Mouse (Mus musculus) liver, postnatal 0 days (tissue): ENCODE data around the gene Atp5d. TPM values are rescaled to one million over a fixed set of nuclear protein-coding genes. Genes with fewer than 3 reads are reported as not detected.

Experiments
- ATAC-seq: fragments of 200-750 bp; cut with Nextera tagmentation; 2 replicates; pipeline ENCODE4 v1.8.0; 2017; ENCODE audit warnings: mild to moderate bottlenecking, moderate library complexity
- DNase-seq: peaks from one replicate; pipeline ENCODE4 v3.0.0-alpha.2; 2016
- H3K27ac ChIP-seq: fragments of 300-500 bp; sonication (generic); 2 replicates; pipeline ENCODE4 v1.5.1; 2014; ENCODE audit warnings: antibody characterized with exemption, moderate library complexity, mild to moderate bottlenecking, low read depth
- H3K27me3 ChIP-seq: fragments of 300-500 bp; sonication (generic); 2 replicates; pipeline ENCODE4 v1.6.1; 2014; ENCODE audit warnings: low read length, control low read depth, mixed read lengths; ENCODE audit not compliant: insufficient read depth
- H3K36me3 ChIP-seq: fragments of 300-500 bp; sonication (generic); replicated peaks from 2 replicates; pipeline ENCODE4 v1.6.1; 2014; ENCODE audit warnings: mild to moderate bottlenecking, control low read depth, low read length, moderate library complexity, mixed read lengths; ENCODE audit not compliant: insufficient read depth
- H3K4me1 ChIP-seq: fragments of 300-500 bp; sonication (generic); 2 replicates; pipeline ENCODE4 v1.6.1; 2014; ENCODE audit warnings: antibody characterized with exemption, mild to moderate bottlenecking, control low read depth; ENCODE audit not compliant: insufficient read depth
- H3K4me2 ChIP-seq: fragments of 300-500 bp; sonication (generic); 2 replicates; pipeline ENCODE4 v1.6.1; 2014; ENCODE audit warnings: low read depth, mild to moderate bottlenecking, low read length, moderate library complexity, mixed read lengths
- H3K4me3 ChIP-seq: fragments of 300-500 bp; sonication (generic); 2 replicates; pipeline ENCODE4 v1.5.1; 2014; ENCODE audit warnings: low read depth, low read length
- H3K9ac ChIP-seq: fragments of 300-500 bp; sonication (generic); replicated peaks from 2 replicates; pipeline ENCODE4 v1.6.1; 2014; ENCODE audit warnings: mild to moderate bottlenecking, moderate library complexity
- H3K9me3 ChIP-seq: fragments of 300-500 bp; sonication (generic); 2 replicates; pipeline ENCODE4 v1.6.1; 2016; ENCODE audit warnings: mild to moderate bottlenecking, control low read depth, low read length, mixed read lengths
- CTCF ChIP-seq: sonication (generic); IDR thresholded peaks from 2 replicates; pipeline ENCODE4 v1.5.1; 2016; ENCODE audit warnings: antibody characterized with exemption, low read depth
- EP300 ChIP-seq: IDR thresholded peaks from 2 replicates; pipeline ENCODE4 v1.6.1; 2016; ENCODE audit warnings: antibody characterized with exemption, low read depth, mild to moderate bottlenecking
- WGBS: fragments of 180-500 bp; shearing (Covaris S2); extraction: QIAGEN DNeasy Blood & Tissue Kit; methylation state at CpG from one replicate; pipeline ENCODE4 v1.1.7; 2014; ENCODE audit not compliant: insufficient replicate concordance; 5-methylcytosine and 5-hydroxymethylcytosine counted together
- polyA plus RNA-seq: library from polyadenylated mRNA; unstranded; fragments of >200 nt; fragmentation: Nextera tagmentation; extraction: Ambion mirVana; gene quantifications from 2 replicates; pipeline ENCODE4 v1.2.1, GENCODE M21; 2015

Gene Atp5d
- polyA plus RNA-seq, 1 experiment from 2014 or later = 576 TPM

DNA sequence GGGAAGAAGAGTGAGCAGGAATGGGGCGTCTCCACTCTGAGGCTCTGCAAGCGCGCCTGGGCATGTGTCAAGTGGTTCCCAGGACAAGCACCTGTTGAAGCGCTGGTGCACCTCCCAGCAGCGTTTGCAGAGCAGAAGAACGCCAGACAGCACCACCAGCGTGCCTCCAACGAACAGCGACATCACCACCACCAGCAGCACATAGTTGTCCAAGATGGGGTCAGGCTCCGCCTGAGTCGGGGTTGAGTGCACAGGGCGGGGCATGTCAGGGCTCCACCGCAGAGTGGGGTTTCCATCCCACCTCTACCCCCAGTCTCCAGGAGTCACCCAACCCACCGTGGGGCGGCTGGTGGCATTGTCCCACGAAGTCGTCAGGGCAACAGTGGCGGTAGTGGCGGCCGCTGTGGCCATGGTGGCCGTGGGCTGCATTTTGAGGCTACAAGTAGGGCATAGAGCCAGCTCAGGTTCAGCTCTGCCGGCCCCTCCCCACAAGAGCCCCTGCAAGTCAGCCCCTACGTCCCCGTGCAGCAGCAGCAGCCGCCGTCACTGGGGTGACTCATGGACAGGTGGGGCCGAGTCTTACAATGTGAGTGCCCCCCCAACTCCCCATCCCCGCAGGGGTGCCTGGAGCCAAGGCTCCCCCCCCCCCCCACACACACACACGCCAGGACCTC is 1.3 kb upstream of the Atp5d start:
- no peak overlapping the region for H3K9ac ChIP-seq
- no peaks in the 10 kb centered on the region for H3K9me3 ChIP-seq
- no peak for TF ChIP-seq EP300
- TF ChIP-seq CTCF = no peak
- peaks cover 46% of the 10 kb centered on the region for H3K4me1 ChIP-seq
- no peak for ATAC-seq
- H3K27ac ChIP-seq = no peak overlapping the region
- peak overlapping the region; percentile 15 for H3K4me3 ChIP-seq
- WGBS = 9% methylated on average over 28 of the region's 29 CpGs
- H3K27me3 ChIP-seq = peaks cover 37% of the 10 kb centered on the region
- H3K4me2 ChIP-seq = peak overlapping the region; percentile 96
- no peaks in the 10 kb centered on the region for H3K36me3 ChIP-seq
- no peak for DNase-seq

DNA sequence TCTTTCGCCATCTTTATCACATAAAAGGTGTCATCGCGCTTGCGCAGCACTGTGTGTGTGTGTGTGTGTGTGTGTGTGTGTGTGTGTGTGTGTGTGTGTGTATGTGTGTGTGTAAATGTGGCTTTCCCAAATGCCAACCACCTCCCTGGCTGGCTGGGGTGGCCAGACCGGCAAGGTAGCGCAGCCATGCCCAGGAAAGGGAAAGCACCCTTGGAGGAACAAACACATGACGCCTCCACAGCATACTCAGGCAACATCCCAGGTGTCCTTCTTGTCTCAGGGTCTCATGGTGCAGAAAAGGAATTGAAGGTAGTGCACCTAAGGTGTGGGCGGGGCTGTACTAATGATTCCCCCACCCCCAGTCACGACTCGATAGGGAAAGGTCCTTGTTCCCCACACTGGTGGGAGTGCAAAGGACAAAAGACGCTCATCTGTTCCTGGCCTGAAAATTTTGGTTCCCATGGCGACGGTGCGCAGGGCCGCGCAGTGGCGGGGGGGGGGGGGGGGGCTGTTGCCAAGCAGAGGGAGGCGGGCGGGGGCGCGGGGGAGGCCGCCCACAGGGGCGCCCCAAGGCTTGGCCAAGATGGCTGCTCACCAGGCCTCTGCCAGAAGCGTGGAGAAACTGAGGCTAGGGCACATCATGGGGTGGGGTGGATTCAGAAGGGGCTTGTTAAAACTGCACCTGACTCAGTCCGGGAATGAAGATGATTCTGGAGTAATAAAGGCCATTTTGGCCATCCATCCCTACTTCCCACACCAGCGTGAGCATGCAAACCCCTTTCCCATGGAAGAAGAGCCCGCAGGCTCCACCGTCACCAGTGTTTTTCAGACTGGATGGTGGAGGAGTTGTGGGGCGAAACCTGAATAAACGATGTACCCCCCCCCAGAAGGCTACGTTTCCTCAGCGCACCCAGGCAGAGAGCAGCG is 543 bp upstream of the Atp5d start:
- no peaks in the 10 kb centered on the region for H3K36me3 ChIP-seq
- H3K9ac ChIP-seq = no peak overlapping the region
- peaks cover 37% of the 10 kb centered on the region for H3K27me3 ChIP-seq
- H3K4me3 ChIP-seq = peak overlapping the region; percentile 56
- 8% methylated on average over 25 of the region's 33 CpGs for WGBS
- peak overlapping the region; percentile 96 for H3K4me2 ChIP-seq
- no peak overlapping the region for H3K27ac ChIP-seq
- H3K4me1 ChIP-seq = peaks cover 50% of the 10 kb centered on the region
- H3K9me3 ChIP-seq = no peaks in the 10 kb centered on the region
- DNase-seq (no peak), ATAC-seq (no peak)
- TF ChIP-seq EP300 = no peak
- TF ChIP-seq CTCF = no peak

DNA sequence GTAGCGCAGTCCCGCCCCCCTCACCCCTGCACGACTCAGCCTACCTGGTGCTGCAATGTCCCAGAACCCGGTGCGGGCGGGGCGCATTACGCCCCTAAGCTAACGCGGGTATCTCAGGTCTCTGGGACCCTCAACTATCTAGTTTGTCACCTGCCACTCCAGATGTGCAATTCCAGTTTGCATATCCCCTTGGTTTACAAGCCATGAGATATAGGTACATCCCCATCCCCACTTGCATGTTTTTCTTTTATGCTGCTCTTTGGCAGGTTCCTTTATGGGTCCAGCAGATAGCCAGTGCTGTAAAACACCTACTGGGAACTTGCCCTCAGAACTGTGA is 975 bp downstream of the Atp5d start:
- TF ChIP-seq CTCF (no peak), EP300 (no peak)
- H3K9ac ChIP-seq = peak overlapping the region; percentile 59
- H3K4me3 ChIP-seq = peak overlapping the region; percentile 56
- H3K4me2 ChIP-seq = peak overlapping the region; percentile 96
- H3K36me3 ChIP-seq = peaks cover 10% of the 10 kb centered on the region
- 0% methylated on average over 10 of the region's 10 CpGs for WGBS
- H3K27me3 ChIP-seq = peaks cover 37% of the 10 kb centered on the region
- H3K9me3 ChIP-seq = no peaks in the 10 kb centered on the region
- ATAC-seq (no peak), DNase-seq (no peak)
- H3K4me1 ChIP-seq = peaks cover 54% of the 10 kb centered on the region
- no peak overlapping the region for H3K27ac ChIP-seq

DNA sequence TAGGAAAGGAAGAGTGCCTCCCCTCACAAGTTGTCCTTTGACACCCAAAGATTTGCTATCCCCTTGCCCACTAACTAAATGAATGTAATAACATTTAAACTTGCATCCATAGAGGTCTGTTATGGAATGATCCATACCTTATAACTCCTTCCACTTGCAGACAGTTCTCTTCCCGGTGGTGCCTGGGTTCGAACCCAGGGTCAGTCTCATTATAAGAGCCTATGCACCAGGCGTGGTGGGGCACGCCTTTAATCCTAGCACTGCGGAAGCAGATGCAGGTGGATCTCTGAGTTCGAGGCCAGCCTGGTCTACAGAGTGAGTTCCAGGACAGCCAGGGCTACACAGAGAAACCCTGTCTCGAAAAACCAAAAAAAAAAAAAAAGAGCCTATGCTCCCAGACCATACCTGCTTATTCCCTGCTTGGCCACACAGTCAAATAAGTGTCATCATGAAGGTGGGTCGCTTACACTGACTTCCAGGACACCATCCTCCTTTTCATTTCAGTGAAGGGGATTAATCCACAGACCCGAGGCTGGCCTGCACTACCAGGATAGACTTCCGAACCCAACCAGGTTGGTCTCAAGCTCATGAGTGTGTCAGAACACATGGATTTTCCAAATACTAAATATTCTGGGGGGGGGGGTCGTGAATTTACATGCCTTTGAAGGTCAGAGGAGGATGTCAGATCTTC is 1.7 kb downstream of the Atp5d start:
- H3K9me3 ChIP-seq = no peaks in the 10 kb centered on the region
- DNase-seq (no peak), ATAC-seq (no peak)
- TF ChIP-seq EP300 (no peak), CTCF (no peak)
- no peak overlapping the region for H3K9ac ChIP-seq
- H3K36me3 ChIP-seq = peaks cover 16% of the 10 kb centered on the region
- WGBS = 74% methylated on average over 11 of the region's 11 CpGs
- H3K4me2 ChIP-seq = no peak overlapping the region
- no peak overlapping the region for H3K27ac ChIP-seq
- H3K4me1 ChIP-seq = peaks cover 54% of the 10 kb centered on the region
- H3K4me3 ChIP-seq = no peak overlapping the region
- H3K27me3 ChIP-seq = peaks cover 37% of the 10 kb centered on the region

DNA sequence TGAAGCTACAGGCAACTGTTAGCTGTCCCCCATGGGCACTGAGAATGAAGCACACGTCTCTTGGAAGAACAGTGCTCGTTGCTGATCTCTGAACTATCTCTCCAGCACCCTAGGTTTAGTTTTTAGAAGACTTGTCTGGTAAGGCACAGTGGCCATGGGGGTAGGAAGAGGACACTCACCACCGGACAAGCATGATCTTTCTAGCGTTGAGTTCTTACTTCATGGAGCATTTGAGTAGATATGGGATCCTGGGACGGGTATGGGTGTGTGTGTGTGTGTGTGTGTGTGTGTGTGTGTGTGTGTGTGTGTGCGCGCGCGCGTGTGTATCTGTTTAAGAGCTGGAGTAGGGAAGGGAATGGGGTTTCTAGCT is 2.2 kb downstream of the Atp5d start, which contains the start of gene Cbarp:
Gene Cbarp (minus strand): TSS at position 170 of the 370 bp plus-strand sequence.
- ATAC-seq (no peak), DNase-seq (no peak)
- H3K36me3 ChIP-seq = peaks cover 20% of the 10 kb centered on the region
- peak within 1 kb of the TSS; percentile 33 for H3K9ac ChIP-seq
- peak within 1 kb of the TSS; percentile 71 for H3K4me3 ChIP-seq
- peaks cover 37% of the 10 kb centered on the region for H3K27me3 ChIP-seq
- TF ChIP-seq EP300 = no peak
- TF ChIP-seq CTCF = no peak
- peaks cover 59% of the 10 kb centered on the region for H3K4me1 ChIP-seq
- H3K9me3 ChIP-seq = no peaks in the 10 kb centered on the region
- H3K27ac ChIP-seq = peak within 1 kb of the TSS; percentile 97
- peak within 1 kb of the TSS; percentile 96 for H3K4me2 ChIP-seq
- WGBS = 75% methylated on average over 10 of the region's 10 CpGs

DNA sequence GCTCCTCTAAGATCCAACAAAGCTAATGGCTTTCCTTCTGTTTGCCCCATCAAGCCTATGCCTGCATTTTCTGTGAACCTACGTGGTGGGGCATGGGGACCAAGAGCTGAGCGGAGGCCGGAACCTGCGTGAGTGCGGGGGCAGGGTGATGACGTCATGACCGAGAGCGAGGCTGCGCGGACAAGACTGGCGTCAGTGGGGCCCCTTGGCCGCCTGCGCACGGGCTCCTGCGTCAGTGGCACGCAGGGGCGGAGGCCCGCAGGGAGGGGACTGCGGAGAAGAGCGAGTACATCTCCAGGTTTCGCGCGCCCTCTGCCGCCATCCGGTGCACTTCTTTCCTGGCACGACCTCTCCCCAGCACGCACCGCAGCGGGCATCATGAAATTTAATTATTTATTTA is 2.8 kb downstream of the Atp5d start:
- Histone ChIP-seq H3K27ac (peak overlapping the region; percentile 97), H3K4me3 (peak overlapping the region; percentile 71), H3K9me3 (no peaks in the 10 kb centered on the region), H3K9ac (peak overlapping the region; percentile 33), H3K36me3 (peaks cover 26% of the 10 kb centered on the region), H3K4me2 (peak overlapping the region; percentile 96), H3K27me3 (peaks cover 35% of the 10 kb centered on the region), H3K4me1 (peaks cover 65% of the 10 kb centered on the region)
- 0% methylated on average over 29 of the region's 29 CpGs for WGBS
- DNase-seq (peak; percentile 94), ATAC-seq (peak; percentile 68)
- TF ChIP-seq CTCF (peak; percentile 89), EP300 (0 out of 2 replicates have a peak, but pooled peaks have one; percentile 36)
